Mouse (Mus musculus): Measurements from ENCODE around the gene Casr.

DNA sequence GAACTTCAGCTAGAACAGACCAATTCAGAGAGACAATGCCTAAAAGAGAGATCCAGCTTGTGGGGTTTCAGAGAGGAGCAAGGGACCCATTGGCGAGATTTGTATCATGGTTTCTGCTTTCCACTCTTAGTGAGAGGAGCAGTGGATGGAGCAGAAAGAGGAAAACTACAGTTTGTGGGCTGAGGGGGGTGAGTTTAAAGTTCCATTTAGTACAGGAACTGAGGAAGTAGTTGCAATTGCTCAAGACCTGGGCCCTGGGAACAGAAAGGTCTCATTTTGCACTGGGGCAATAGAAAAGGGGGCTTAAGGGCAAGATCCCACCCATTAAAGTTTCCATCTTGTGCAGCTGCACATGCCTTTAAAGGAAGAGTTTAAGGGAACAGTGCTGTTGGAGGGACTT, 28.0 kb upstream of the Casr start:
- no peak for TF ChIP-seq POLR2A (IDR thresholded peaks at IDR 0.05; ENCODE audit: control insufficient read depth, low read depth, low read length)
- no peak for TF ChIP-seq CTCF (IDR thresholded peaks at IDR 0.05; ENCODE audit: control insufficient read depth, insufficient read depth, insufficient replicate concordance, low read depth, low read length)

All from testis, adult 2 months (tissue).